Mouse (Mus musculus) liver, postnatal 0 days (tissue): ENCODE measurements around the gene Mroh3.

Experiments used
- CTCF ChIP-seq: sonication (generic); IDR thresholded peaks from 2 replicates; pipeline ENCODE4 v1.5.1; 2016; ENCODE audit warnings: antibody characterized with exemption, low read depth
- EP300 ChIP-seq: IDR thresholded peaks from 2 replicates; pipeline ENCODE4 v1.6.1; 2016; ENCODE audit warnings: antibody characterized with exemption, low read depth, mild to moderate bottlenecking

DNA sequence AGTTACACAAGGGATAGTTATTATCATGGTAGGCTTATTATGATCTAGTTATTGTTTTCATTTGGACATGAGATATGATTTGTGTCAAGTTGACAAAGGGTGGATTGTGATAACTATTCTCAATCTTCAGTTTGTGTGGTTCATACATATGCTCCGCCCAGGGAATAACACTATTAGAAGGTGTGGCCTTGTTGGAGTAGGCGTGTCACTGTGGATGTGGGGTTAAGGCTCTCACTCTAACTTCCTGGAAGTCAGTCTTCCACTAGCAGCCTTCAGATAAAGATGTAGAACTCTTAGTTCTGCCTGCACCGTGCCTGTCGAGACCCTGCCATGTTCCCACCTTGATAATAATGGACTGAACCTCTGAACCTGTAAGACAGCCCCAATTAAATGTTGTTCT, 25.9 kb upstream of the Mroh3 start:
- TF ChIP-seq CTCF = no peak
- TF ChIP-seq EP300 = no peak
